Mouse (Mus musculus) heart, embryonic 12.5 days (tissue): ENCODE data around the gene Serpinb9. TPM values are rescaled to one million over a fixed set of nuclear protein-coding genes. Genes with fewer than 3 reads are reported as not detected.

Source experiments
- ATAC-seq: fragments of 200-750 bp; cut with Nextera tagmentation; 2 replicates; pipeline ENCODE4 v1.8.0; 2017; ENCODE audit warnings: moderate TSS enrichment, moderate library complexity; ENCODE audit not compliant: insufficient number of reproducible peaks, low FRiP score
- H3K27ac ChIP-seq: fragments of 300-500 bp; sonication (generic); 2 replicates; pipeline ENCODE4 v1.5.1; 2016; ENCODE audit warnings: mild to moderate bottlenecking, moderate library complexity; ENCODE audit not compliant: poor library complexity, severe bottlenecking
- H3K27me3 ChIP-seq: fragments of 300-500 bp; sonication (generic); replicated peaks from 2 replicates; pipeline ENCODE4 v1.6.1; 2016; ENCODE audit warnings: mild to moderate bottlenecking, moderate library complexity
- H3K36me3 ChIP-seq: fragments of 300-500 bp; sonication (generic); 2 replicates; pipeline ENCODE4 v1.6.1; 2016; ENCODE audit warnings: mild to moderate bottlenecking, moderate library complexity
- H3K4me1 ChIP-seq: fragments of 300-500 bp; sonication (generic); replicated peaks from 2 replicates; pipeline ENCODE4 v1.6.1; 2016; ENCODE audit warnings: mild to moderate bottlenecking
- H3K4me2 ChIP-seq: fragments of 300-500 bp; sonication (generic); 2 replicates; pipeline ENCODE4 v1.6.1; 2016; ENCODE audit warnings: mild to moderate bottlenecking, moderate library complexity
- H3K4me3 ChIP-seq: fragments of 300-500 bp; sonication (generic); 2 replicates; pipeline ENCODE4 v1.5.1; 2016; ENCODE audit warnings: mild to moderate bottlenecking
- H3K9ac ChIP-seq: fragments of 300-500 bp; sonication (generic); 2 replicates; pipeline ENCODE4 v1.6.1; 2016; ENCODE audit warnings: mild to moderate bottlenecking, moderate library complexity
- H3K9me3 ChIP-seq: fragments of 300-500 bp; sonication (generic); replicated peaks from 2 replicates; pipeline ENCODE4 v1.6.1; 2016; ENCODE audit warnings: mild to moderate bottlenecking, moderate library complexity
- WGBS: fragments of 180-500 bp; shearing (Covaris S2); methylation state at CpG from one replicate; pipeline ENCODE4 v1.1.7; 2016; 5-methylcytosine and 5-hydroxymethylcytosine counted together
- polyA plus RNA-seq: library from polyadenylated mRNA; unstranded; fragments of >200 nt; fragmentation: Nextera tagmentation; extraction: Ambion mirVana; gene quantifications from 2 replicates; pipeline ENCODE4 v1.2.1, GENCODE M21; 2016

Gene Serpinb9
- polyA plus RNA-seq, 1 experiment from 2014 or later: 6.1 TPM

DNA sequence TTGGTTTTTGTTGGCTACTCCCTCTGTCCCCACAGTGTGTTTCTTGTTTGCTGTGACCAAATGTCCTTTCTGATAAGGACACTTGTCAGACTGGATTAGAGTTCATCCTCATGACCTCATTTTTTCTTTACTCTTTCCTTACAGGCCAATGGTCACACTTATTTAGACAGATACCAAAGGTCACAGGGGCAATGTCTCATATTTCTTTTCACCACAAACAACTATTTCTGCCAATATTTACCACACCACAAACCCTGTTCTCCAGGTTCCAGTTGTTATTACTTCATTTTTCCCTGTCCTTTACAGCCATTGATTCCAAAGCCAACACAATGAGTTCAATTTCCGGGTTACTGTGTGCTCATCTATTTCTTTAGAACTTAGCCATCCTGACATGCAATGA, 33.4 kb upstream of the Serpinb9 start:
- Histone ChIP-seq H3K27ac (no peak overlapping the region), H3K4me2 (no peak overlapping the region), H3K4me1 (peaks cover 15% of the 10 kb centered on the region), H3K4me3 (no peak overlapping the region), H3K9ac (no peak overlapping the region), H3K9me3 (no peaks in the 10 kb centered on the region), H3K36me3 (peaks cover 5% of the 10 kb centered on the region), H3K27me3 (no peaks in the 10 kb centered on the region)
- WGBS: 87% methylated on average over 1 of the region's 1 CpGs
- no peak for ATAC-seq

DNA sequence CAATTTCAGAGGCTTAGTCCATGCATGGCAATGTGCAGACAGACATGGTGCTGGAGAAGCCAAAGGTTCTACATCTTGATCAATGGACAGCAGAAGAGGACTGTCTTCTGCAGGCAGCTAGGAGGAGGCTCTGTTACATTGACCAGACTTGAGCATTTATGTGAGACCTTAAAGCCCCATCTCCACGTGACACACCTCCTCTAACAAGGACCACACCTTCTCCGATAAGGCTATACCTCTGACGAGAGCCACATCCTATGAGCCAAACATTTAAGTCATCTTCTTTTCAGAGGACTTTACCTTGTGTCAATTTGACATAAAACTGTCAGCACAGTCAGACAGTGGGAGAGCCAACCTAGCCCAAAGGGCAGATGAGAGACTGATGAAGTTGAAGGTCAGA, 32.3 kb upstream of the Serpinb9 start:
- Histone ChIP-seq H3K4me2 (no peak overlapping the region), H3K27ac (no peak overlapping the region), H3K4me1 (peaks cover 12% of the 10 kb centered on the region), H3K9ac (no peak overlapping the region), H3K36me3 (peaks cover 5% of the 10 kb centered on the region), H3K27me3 (no peaks in the 10 kb centered on the region), H3K4me3 (no peak overlapping the region), H3K9me3 (no peaks in the 10 kb centered on the region)
- no peak for ATAC-seq
- WGBS: 91% methylated on average over 3 of the region's 3 CpGs

DNA sequence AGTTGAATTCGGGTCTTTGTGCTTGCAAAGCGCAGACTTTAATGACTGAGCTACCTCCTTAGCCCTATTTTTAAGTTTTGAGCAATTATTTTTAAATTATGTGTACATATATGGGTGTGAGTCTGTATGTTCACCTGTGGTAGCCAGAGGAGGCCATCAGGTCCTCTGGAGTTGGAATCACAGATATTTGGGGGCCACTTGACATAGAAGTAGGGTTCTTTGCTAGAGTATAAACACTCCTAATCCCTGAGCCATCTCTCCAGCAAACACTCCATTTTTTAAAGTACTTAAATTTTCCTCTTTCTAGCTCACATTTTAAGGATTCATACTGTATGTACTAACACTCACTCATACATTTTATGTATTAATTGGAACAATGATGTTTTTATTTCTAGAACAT, 28.8 kb upstream of the Serpinb9 start:
- no peak overlapping the region for H3K27ac ChIP-seq
- no peak for ATAC-seq
- no peaks in the 10 kb centered on the region for H3K9me3 ChIP-seq
- WGBS: 92% methylated on average over 2 of the region's 2 CpGs
- H3K9ac ChIP-seq: no peak overlapping the region
- peaks cover 5% of the 10 kb centered on the region for H3K36me3 ChIP-seq
- no peaks in the 10 kb centered on the region for H3K27me3 ChIP-seq
- no peak overlapping the region for H3K4me3 ChIP-seq
- no peak overlapping the region for H3K4me2 ChIP-seq
- H3K4me1 ChIP-seq: peaks cover 7% of the 10 kb centered on the region

DNA sequence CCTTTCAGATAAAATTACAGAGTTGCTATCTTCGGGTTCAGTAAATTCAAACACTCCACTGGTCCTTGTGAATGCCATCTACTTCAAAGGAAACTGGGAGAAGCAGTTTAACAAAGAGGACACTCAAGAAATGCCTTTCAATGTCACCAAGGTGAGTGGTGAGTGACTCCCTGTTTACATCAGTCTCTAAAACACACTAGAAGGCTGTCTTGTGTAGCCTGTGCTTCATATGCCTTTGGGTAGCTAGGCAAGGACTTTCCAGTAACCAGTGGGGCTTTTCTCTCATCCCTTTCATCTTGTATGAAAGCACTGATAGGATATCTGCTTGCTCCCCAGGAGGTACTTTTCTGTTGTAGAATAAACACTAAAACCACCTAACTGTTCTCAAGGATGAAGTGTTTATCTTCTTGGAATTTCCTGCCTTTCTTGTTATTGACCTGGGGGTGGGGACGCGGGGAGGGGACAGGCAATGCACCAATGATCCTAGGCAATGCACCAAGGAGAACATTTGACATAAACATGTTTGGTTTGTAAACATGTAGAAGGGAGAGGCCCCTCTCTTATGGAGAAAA, 28.1 kb upstream of the Serpinb9 start:
- no peaks in the 10 kb centered on the region for H3K9me3 ChIP-seq
- no peak for ATAC-seq
- peaks cover 7% of the 10 kb centered on the region for H3K4me1 ChIP-seq
- no peak overlapping the region for H3K9ac ChIP-seq
- H3K36me3 ChIP-seq: peaks cover 5% of the 10 kb centered on the region
- no peak overlapping the region for H3K4me3 ChIP-seq
- H3K4me2 ChIP-seq: no peak overlapping the region
- no peak overlapping the region for H3K27ac ChIP-seq
- H3K27me3 ChIP-seq: no peaks in the 10 kb centered on the region
- 30% methylated on average over 3 of the region's 3 CpGs for WGBS

DNA sequence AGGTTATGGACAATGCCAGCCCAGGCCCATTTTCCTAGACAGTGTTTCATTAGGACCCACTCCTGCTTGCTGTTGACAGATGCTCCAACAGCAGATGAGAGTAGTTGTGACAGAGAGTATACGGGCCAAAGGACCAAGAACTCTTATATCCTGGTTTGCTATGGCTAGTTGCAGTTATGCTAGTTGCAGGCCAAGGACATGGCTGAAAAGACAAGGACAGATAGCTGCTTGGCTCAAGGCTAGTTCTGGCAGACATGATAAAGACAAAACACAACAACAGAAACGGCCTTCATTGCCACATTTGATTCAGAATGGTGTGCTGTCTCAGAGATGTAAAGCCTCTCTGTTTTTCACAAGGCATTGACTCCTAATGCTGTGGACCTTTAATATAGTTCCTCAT, 27.3 kb upstream of the Serpinb9 start:
- Histone ChIP-seq H3K27me3 (no peaks in the 10 kb centered on the region), H3K4me3 (no peak overlapping the region), H3K36me3 (peaks cover 5% of the 10 kb centered on the region), H3K4me2 (no peak overlapping the region), H3K9me3 (no peaks in the 10 kb centered on the region), H3K9ac (no peak overlapping the region), H3K27ac (no peak overlapping the region), H3K4me1 (peaks cover 7% of the 10 kb centered on the region)
- 30% methylated on average over 2 of the region's 2 CpGs for WGBS
- no peak for ATAC-seq

DNA sequence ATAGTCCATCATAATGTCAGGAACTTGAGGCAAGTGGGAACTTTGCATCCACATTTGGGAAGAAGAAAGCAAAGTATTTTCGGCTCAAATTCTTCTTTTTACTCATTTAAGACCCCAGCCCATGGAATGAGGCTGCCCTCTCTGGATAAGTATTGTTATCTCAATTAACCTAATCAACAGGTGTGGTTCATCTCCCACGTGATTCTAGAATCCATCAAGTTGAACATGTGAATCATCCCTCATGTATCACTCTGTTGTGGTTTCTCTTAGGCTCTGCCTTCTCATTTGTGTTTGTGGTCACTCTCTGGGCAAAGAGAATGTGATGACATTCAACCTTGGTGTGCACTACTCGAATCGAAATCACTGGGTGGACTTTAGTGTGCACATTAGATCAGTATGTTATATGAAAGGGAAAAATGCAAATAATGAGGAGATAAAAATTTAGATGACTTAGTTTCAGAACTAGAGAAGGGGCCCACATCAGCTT, 20.5 kb upstream of the Serpinb9 start:
- no peaks in the 10 kb centered on the region for H3K4me1 ChIP-seq
- no peak for ATAC-seq
- no peaks in the 10 kb centered on the region for H3K36me3 ChIP-seq
- no peak overlapping the region for H3K27ac ChIP-seq
- no peaks in the 10 kb centered on the region for H3K9me3 ChIP-seq
- no peak overlapping the region for H3K9ac ChIP-seq
- H3K4me3 ChIP-seq: no peak overlapping the region
- H3K27me3 ChIP-seq: no peaks in the 10 kb centered on the region
- WGBS: 76% methylated on average over 4 of the region's 4 CpGs
- H3K4me2 ChIP-seq: no peak overlapping the region

DNA sequence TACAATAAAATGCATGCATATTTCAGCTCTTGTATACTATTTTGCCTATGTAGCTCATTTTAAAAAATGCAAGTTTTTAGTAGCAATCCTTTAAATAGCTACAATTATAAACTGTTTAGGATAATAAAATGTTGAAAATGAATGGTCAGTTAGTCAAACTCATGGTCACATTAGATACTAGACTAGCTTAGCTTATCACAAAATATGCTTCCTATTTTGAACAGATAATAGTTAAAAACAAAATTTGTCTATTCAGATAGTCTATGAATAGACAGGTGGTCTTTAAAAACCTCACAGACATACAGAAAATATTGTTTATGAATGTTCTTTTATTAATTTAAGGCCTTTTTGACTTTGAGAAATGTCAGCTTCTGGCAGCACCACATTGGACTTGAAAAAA, 16.8 kb upstream of the Serpinb9 start:
- Histone ChIP-seq H3K4me1 (no peaks in the 10 kb centered on the region), H3K4me2 (no peak overlapping the region), H3K36me3 (no peaks in the 10 kb centered on the region), H3K9ac (no peak overlapping the region), H3K27ac (no peak overlapping the region), H3K27me3 (no peaks in the 10 kb centered on the region), H3K9me3 (no peaks in the 10 kb centered on the region), H3K4me3 (no peak overlapping the region)
- no peak for ATAC-seq

DNA sequence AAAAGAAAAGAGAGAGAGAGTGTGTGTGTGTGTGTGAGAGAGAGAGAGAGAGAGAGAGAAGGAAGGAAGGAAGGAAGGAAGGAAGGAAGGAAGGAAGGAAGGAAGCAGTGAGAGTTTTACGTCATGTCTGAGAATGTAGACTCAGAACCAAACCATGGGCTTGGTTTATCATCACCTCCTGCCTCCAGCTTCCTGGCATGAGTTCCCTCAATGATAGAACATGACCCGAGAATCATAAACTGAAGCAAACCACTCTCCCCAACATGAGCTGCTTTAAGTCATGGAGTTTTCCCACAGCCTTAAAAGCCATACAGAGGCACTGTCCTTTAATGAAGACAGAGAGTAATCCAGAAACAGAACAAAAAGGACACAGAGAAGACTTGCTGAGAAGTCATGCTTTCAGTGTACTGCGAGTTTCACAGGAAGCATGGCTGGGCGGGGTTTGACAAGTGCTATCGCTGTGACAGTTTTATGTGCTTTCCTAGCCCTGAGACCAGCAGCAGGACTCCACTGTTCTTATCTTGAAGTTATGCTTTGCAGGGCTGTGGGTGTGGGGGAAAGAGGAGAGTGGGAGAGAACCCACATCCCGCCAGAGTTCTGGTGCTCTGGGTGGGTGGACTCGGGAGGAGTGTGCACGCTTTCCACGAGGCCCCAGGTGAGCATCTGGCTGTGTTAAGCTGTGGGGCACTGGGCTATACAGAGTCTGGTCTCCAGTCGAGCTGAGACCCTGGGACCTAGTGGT, 9.7 kb upstream of the Serpinb9 start:
- Histone ChIP-seq H3K27ac (peak overlapping the region; percentile 47), H3K4me3 (no peak overlapping the region), H3K4me1 (peaks cover 14% of the 10 kb centered on the region), H3K36me3 (no peaks in the 10 kb centered on the region), H3K9ac (no peak overlapping the region), H3K27me3 (no peaks in the 10 kb centered on the region), H3K4me2 (peak overlapping the region; percentile 42), H3K9me3 (peaks cover 2% of the 10 kb centered on the region; the same call in 1 of the 2 replicates)
- ATAC-seq: peak; percentile 83
- 42% methylated on average over 10 of the region's 10 CpGs for WGBS

DNA sequence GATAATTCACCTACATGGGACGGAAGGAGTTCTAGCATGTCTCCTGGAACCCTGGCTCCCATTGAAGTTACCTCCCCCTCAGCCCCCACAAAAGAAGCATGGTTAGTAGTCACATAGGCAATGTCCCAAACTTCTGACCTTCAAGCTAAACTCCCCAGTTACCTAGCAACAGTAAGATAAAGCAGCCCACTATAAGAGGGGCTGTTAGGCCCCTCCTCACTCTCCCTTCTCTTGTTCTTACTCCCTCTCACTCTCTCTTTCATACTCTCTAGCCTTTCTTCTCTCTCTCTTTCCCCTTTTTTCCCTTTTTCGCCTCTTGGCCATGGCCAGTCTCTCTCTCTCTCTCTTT, 9.2 kb upstream of the Serpinb9 start:
- 71% methylated on average over 2 of the region's 2 CpGs for WGBS
- Histone ChIP-seq H3K27me3 (no peaks in the 10 kb centered on the region), H3K9me3 (peaks cover 2% of the 10 kb centered on the region; the same call in 1 of the 2 replicates), H3K27ac (peak overlapping the region; percentile 47), H3K4me3 (no peak overlapping the region), H3K36me3 (no peaks in the 10 kb centered on the region), H3K4me2 (peak overlapping the region; percentile 42), H3K4me1 (peaks cover 14% of the 10 kb centered on the region), H3K9ac (no peak overlapping the region)
- ATAC-seq: peak; percentile 11; the same call in 1 of the 2 replicates

DNA sequence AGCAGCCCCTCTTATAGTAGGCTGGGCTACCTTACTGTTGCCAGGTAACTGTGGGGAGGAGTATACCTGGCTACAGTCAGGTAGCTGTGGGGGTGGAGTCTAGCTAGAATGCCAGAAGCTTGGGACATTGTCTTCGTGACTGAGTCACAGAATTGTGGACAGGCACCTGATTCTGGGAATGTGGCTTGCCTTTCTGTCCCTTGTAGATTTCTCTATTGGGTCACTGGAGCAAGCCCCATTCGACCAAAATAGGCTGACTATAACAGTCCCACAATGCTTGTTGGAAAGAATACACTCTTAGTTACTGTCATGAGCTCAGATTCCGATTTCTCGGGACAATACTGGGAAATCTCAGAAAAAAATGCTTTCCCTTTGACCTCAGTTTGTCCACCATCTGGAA, 8.0 kb upstream of the Serpinb9 start:
- H3K4me3 ChIP-seq: no peak overlapping the region
- H3K27me3 ChIP-seq: no peaks in the 10 kb centered on the region
- no peak overlapping the region for H3K27ac ChIP-seq
- peaks cover 2% of the 10 kb centered on the region; the same call in 1 of the 2 replicates for H3K9me3 ChIP-seq
- peaks cover 14% of the 10 kb centered on the region for H3K4me1 ChIP-seq
- H3K4me2 ChIP-seq: no peak overlapping the region
- no peaks in the 10 kb centered on the region for H3K36me3 ChIP-seq
- WGBS: 78% methylated on average over 4 of the region's 4 CpGs
- H3K9ac ChIP-seq: no peak overlapping the region
- ATAC-seq: no peak

DNA sequence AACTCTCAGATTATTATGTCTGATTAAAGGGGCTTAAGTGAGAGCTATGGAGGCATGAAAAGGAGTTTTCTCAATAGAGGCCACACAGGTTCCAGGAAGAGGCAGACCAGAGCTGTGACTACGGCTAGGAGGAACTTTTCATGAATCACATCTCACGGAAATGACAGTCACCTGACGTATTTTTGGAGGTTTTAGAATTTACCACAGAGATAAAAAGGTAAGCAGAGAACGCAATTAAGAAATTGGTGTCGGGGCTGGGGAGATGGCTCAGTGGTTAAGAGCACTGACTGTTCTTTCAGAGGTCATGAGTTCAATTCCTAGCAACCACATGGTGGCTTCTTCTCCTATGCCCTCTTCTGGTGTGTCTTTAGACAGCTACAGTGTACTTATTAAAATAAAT, 1.7 kb upstream of the Serpinb9 start:
- Histone ChIP-seq H3K4me2 (no peak overlapping the region), H3K36me3 (no peaks in the 10 kb centered on the region), H3K9me3 (no peaks in the 10 kb centered on the region), H3K4me1 (peaks cover 17% of the 10 kb centered on the region), H3K9ac (no peak overlapping the region), H3K27me3 (no peaks in the 10 kb centered on the region), H3K27ac (no peak overlapping the region), H3K4me3 (no peak overlapping the region)
- WGBS: 84% methylated on average over 5 of the region's 5 CpGs
- ATAC-seq: no peak
